Mouse (Mus musculus) effector memory CD4-positive, alpha-beta T cell, adult 5 months (primary cell): ENCODE measurements around the gene Olfr1440. TPM values are rescaled to one million over a fixed set of nuclear protein-coding genes. Genes with fewer than 3 reads are reported as not detected.

Experiments used
- polyA plus RNA-seq: library from polyadenylated mRNA; unstranded; fragments of 100-300 nt; shearing (Covaris generic); gene quantifications from one replicate; pipeline ENCODE4 v1.2.1, GENCODE M21; 2017

Olfr1440 gene
- polyA plus RNA-seq = not detected

GRCm38 (mm10) chr19:12386979-12387378 is at the start of gene Olfr1440:
Olfr1440 (plus strand) TSS chr19:12387279.

GRCm38 (mm10) chr19:12417361-12417760 is 30.3 kb downstream of the Olfr1440 start, which contains the start of gene Olfr1441:
Olfr1441 (plus strand) TSS chr19:12417433.

GRCm38 (mm10) chr19:12427605-12428004 is 40.5 kb downstream of the Olfr1440 start, which contains the start of gene Pfpl:
Pfpl (plus strand) TSS chr19:12427905.

Other genes with a start within 250 kb of the Olfr1440 start
- 0.14 TPM for gene Olfr1555-ps1, start 217.2 kb upstream of the Olfr1440 start, polyA plus RNA-seq
- not detected for gene Olfr1431, start 186.6 kb upstream of the Olfr1440 start, polyA plus RNA-seq
- gene Olfr1432, start 154.7 kb upstream of the Olfr1440 start, polyA plus RNA-seq = not detected
- gene Olfr262, start 145.6 kb upstream of the Olfr1440 start, polyA plus RNA-seq = not detected
- gene Olfr235, start 126.2 kb upstream of the Olfr1440 start, polyA plus RNA-seq = not detected
- not detected for gene Olfr1434, start 107.4 kb upstream of the Olfr1440 start, polyA plus RNA-seq
- not detected for gene Olfr1436, start 88.1 kb upstream of the Olfr1440 start, polyA plus RNA-seq
- not detected for gene Olfr1437, start 62.2 kb upstream of the Olfr1440 start, polyA plus RNA-seq
- not detected for gene Olfr1438-ps1, start 51.4 kb upstream of the Olfr1440 start, polyA plus RNA-seq
- gene Olfr1441, start 30.2 kb downstream of the Olfr1440 start, polyA plus RNA-seq = not detected
- gene Pfpl, start 40.6 kb downstream of the Olfr1440 start, polyA plus RNA-seq = 0.09 TPM
- gene Mpeg1, start 73.5 kb downstream of the Olfr1440 start, polyA plus RNA-seq = 0.29 TPM
- 34.0 TPM for gene Dtx4, start 114.2 kb downstream of the Olfr1440 start, polyA plus RNA-seq
- gene Fam111a, start 158.5 kb downstream of the Olfr1440 start, polyA plus RNA-seq = 23.3 TPM
- not detected for gene Gm4952, start 212.7 kb downstream of the Olfr1440 start, polyA plus RNA-seq
- not detected for gene Glyat, start 246.0 kb downstream of the Olfr1440 start, polyA plus RNA-seq